Mouse (Mus musculus) cerebellum, adult 8-10 months (tissue): Measurements from ENCODE around the gene Fmn2.

Experiments used
- DNase-seq: peaks from one replicate; pipeline ENCODE4 v3.0.0; 2022

The Fmn2 gene

DNA sequence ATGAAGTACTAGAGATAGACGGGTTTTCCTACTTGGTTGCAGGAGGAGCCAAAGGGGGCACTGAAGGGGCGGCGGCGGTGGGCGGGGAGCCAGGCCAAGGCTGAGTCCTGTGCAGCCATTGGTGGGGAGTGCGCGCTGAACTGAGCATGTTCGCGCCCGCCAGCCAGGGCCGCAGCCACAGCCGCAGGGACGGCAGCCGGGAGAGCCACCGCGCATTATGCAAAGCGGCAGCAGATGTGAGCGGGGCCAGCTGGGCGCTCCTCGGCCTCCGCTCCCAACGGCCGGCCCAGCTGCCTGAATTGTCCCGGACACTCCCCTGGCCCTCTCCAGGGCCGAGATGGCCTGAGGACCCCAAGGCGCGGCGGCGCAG, at the start of gene Fmn2:
Fmn2 (plus strand) TSS at position 165 of the 370 bp plus-strand sequence.
- peak; percentile 77 for DNase-seq

DNA sequence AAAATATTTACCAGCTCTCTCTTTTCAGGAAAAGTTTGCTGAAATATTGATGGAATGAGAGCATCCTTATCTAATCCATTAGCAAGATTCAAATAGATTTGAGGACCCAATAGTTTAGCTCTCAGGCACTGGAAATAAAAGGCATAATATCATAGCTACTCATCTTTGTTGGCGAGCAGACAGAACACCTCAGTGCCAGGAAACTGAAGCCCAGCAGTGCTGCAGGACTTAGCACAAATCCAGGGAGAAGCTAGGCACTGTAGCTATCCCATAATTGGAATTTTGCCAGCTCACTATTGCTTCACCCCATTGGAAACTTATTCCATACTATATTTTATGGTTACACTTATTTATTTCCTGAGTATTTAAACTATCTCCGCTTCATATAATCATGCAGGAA, 46.5 kb upstream of the Fmn2 start:
- no peak for DNase-seq

DNA sequence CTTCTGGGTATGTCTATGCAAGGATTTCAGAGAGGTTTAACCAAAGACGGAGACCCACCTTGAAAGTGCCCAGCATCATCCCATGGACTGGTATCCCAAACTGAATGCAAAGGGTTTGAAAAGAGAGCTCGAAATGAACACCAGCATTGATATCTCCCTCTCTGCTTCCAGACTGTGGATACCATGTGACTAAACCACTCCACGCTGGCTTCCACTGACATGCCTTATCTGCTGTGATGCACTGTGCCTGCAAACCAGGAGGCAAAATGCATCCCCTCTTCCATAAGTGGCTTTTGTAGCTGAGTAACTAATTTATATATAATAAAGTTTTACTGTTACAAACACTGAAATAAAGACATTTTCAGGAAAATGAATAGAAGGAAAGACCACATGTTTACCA, 36.2 kb upstream of the Fmn2 start:
- DNase-seq: no peak

DNA sequence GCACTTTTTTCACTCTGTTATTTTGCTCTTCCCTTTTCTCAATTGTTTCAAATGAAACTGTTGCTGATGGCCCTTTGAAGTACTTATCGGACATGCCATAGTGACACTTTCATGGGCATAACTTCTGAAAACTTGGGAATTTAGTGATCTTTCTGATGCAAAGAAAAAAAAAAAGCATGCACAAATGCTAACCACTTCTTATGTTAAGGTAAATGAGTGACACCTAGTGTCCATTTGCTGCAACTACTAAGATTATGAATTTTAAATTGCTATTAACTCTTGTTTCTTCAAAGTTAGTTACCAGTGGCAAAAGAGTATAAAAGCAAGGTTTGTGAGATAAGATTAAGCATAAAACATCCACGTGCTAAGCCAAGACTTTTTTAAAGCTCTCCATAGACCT, 35.4 kb upstream of the Fmn2 start:
- DNase-seq: no peak

DNA sequence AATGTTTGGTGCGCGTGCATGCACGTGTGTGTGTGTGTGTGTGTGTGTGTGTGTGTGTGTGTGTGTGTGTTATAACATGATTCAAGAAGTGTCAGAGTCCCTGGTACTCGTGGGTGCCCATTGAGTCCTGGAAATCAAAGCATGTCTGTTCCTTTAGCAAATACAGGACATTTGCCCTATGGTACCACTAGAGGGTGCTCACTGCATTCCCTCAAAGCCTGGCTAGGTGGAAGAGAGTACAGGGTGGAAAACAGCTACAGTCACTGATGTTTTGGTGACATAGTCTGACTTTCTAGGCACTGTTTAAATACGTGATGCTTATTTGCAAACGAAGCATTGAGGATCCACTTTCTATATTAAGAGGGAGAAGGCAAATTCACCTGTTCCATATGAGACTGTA, 31.9 kb upstream of the Fmn2 start:
- DNase-seq: peak; percentile 34

DNA sequence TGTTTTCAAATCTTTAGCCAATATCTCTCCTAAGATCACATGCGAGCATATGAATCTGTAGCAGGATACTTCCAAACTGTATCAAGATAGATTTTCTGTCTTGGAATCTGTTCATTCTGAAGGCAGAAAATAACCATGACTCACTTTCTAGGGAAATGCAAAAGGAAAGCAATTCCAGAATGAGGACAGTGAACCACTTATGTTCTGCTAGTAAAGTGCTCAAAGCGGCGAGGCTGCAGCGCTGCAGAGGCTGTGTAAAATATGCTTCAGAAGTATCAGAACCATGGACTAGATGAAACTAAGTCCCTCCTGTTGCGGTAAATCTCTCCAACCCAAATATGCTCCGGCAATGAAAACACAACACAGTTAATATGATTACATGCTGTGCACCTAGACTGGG, 19.1 kb upstream of the Fmn2 start:
- DNase-seq: no peak

DNA sequence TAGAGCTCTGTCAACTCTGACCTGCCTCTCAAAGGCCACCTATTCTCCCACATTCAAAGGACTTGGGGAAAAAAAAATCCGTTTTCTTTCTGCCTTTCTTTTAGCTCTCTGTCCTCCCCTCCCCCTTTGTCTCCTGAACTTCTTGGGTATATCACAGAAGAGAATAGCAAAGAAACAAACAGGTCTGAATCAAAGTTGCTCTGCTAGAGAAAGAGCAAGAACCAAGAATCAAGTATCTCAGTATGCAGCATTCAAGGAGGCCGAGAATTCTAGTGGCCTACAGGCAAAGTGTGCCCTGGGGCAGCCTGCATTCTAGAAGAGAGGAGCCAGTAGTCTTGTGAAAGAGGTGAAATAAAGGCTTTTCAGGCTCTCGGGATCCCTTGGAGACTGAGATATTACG, 1.6 kb upstream of the Fmn2 start:
- DNase-seq: no peak

DNA sequence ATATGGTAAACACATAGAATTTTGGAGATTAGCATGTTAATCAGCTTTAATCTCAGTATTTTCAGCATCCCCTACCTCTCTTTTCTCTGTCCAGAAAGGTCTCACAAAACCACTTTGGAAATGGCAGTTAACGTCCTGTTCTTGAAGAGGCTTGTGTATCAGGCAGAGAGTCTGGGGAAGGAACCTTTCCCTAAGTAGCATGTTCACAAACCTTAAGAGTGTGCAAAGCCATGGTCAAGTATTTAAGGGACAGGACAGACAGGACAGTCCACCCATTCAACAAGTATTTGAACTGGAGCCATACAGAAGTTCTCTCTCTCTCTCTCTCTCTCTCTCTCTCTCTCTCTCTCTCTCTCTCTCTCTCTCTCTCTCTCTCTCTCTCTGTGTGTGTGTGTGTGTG, 614 bp upstream of the Fmn2 start:
- DNase-seq: no peak

DNA sequence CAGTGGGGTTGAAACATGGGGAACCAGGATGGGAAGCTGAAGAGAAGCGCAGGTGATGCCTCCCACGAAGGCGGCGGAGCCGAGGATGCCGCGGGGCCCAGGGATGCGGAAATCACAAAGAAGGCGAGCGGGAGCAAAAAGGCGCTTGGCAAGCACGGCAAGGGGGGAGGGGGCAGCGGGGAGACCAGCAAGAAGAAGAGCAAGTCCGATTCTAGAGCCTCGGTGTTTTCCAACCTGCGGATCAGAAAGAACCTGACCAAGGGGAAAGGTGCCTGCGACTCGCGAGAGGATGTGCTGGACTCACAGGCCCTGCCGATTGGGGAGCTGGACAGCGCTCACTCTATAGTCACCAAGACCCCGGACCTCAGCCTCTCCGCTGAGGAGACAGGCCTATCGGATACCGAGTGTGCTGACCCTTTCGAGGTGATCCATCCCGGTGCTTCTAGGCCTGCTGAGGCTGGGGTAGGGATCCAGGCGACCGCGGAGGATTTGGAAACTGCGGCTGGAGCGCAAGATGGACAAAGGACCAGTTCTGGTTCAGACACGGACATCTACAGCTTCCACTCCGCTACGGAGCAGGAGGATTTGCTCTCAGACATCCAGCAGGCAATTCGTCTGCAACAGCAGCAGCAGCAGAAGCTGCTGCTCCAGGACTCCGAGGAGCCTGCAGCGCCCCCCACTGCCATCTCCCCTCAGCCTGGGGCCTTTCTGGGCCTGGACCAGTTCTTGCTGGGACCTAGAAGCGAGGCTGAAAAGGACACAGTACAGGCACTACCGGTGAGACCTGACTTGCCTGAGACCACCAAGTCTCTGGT, 613 bp downstream of the Fmn2 start:
- DNase-seq: peak; percentile 55

DNA sequence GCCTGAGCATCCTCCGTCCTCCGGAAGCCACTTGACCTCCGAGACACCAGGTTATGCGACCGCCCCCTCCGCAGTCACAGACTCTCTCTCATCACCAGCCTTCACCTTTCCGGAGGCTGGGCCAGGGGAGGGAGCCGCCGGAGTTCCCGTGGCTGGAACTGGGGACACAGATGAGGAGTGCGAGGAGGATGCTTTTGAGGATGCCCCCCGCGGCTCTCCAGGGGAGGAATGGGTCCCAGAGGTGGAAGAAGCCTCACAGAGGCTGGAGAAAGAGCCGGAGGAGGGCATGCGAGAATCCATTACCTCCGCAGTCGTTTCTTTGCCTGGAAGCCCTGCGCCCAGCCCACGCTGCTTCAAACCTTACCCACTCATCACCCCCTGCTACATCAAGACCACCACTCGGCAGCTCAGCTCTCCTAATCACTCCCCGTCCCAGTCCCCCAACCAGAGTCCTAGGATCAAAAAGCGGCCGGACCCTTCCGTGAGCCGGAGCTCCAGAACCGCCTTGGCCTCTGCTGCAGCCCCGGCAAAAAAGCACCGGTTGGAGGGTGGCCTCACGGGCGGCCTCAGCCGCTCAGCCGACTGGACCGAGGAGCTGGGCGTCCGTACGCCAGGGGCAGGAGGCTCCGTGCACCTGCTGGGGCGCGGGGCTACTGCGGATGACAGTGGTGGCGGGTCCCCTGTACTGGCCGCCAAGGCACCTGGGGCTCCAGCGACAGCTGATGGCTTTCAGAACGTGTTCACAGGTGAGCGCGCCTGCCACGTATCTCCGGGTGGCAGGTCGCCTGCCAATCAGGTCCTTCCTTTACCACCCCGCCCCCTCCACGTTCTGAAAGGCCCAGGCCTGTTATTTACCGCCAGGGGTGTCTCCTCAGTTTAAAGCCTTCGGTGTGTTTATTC, 1.5 kb downstream of the Fmn2 start:
- peak; percentile 78 for DNase-seq

DNA sequence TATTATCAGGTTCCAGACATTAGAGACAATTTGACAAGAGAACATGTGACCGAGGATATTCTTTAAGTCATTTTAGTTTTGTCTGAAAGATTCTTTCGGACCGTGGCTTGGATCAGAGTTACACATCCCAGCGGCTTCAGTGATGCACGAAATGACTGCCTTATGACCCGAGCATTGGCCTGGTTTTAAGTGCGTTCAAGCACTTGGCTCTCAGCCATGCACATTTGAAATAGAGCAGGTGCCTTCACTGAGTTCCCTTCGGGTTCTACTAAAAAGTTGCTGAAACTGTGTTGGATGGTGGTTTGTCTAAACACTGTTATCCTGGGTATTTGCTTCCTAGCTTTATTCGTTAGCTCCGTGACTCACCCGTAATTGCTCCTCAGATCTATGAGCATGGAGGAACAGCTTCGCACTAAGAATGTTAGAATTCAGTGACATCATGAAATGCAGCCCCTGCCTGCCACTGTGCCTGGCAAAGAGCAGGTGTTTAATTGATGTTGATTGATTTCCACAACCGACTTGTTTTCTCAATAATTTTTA, 7.0 kb downstream of the Fmn2 start:
- no peak for DNase-seq

DNA sequence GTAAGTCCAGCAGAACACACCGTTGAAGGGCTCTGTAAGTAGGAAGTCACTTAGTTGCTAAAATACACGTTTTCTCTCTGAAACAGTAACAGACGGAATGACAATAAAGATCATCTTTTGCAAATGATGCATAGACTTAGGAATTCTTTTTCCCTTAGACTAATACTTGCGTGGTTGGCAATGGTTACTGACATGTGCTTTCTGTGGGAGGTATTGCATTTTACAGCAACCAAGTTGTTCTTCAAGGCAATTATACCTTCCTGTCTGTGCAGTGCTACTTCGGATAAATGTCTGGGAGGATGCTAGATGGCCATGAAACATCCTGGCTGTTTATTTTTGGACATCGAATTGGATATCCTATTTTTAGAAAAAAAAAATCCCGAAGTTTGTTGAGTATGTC, 11.8 kb downstream of the Fmn2 start:
- no peak for DNase-seq

DNA sequence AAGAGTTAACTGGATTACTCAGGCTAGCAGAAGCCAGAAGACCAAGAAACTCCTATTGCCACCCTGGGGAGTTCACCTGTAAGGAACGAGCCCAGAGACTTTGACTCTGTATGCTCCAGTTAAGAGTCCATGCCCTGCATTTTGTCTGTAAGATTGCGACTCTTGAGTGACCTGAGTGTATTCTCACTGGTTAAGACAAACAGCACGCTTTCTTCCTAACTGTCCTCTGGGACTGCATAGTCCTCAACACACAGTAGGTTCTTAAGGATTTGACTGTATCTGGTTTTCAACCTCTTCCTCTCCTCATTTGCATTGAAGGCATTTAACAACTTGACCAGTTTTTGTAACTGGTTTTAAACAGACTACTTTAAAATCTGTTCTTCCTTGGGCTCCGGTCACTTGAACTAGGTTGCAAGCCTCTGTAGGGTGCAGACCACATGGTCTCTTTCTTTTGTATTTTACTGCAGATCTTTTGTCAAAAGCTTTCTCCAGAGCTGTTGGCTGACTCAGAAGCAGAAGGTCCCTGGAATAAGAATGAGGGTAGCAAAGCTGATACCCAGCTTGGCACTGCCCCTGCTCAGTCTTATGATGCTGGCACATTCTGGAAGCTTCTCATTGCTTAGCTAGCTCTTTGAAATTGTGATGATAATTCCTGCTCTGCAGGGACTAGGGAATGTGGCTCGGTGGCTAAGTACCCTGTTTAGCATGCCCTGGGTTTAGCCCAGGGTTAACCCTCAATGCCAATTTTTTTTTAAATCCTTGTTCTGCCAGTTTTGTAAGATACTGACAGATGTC, 20.5 kb downstream of the Fmn2 start:
- DNase-seq: no peak

DNA sequence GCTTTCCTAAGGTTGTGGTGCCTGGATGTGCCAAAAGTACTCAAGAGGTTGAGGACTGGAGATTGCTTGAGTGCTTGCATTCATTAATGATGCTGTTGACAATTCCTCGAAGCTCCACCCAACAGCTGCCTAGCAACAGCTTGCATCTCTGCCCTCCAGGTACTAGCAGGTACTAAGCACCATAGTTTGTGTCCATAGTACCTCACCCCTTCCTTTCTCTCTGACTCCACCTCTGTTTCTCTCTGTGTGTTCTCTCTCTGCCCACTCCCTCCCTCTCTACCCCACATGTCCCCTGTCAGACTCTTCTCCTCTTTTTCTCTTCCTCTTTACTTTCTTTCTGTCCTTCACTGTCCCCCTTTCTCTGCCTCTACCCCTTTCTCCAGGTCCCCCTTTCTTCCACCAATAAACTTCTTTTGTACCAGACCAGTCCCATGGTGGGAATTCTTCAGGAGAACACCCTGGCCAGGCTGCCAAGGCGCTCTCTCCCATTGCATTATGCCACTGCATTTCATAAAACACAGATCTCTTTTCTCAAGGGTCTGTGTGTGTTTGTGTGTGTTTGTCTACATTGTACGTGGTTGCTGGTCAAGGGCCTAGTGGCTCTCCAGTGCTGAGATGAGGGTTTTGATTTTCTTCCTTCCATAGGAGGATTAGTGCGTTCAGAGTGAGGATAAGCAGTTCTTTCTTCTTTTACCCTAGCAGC, 21.3 kb downstream of the Fmn2 start:
- no peak for DNase-seq

DNA sequence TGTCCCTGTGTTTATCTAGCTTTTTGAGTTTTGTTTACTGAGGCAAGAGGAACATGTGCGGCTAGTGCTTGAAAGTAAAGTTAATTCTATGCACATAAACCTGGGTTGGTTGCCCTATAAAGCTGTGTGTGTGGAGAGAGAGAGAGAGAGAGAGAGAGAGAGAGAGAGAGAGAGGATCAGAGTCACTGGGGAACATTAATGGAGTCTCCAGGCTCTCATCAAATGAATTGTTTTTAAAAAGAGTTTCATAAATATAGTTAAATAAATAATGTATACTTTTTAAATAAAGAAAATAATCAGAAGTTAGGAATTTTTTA, 21.8 kb downstream of the Fmn2 start:
- no peak for DNase-seq

DNA sequence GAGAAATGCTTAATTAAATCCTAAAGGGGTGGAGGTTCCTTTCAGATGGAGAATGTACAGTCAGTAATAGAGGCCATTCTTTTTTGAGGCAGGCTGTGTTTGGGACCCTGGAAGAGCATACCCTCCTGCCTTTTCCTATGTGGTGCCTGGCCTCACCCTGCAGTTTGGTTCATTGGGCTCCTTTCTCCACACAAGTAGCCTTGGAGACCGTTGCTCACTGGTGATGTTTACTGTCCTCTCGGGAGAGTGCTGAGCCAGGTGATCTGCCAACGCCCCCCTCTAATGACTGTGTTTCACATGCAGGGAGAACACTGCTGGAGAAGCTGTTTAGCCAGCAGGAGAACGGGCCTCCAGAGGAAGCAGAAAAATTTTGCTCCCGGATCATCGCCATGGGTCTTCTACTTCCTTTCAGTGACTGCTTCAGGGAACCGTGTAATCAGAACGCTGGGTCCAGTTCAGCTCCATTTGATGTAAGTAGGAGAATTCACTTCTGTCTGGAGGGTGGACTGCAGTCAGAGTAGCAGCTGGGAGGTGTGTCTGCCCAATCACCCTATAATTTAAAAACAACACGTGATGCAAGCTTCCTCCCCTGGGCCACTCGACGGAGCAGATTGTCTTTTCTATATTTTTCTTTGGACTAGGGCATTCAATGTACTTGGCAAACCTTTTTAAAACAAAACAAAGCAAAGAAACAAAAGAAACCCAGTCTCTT, 35.3 kb downstream of the Fmn2 start:
- DNase-seq: no peak

DNA sequence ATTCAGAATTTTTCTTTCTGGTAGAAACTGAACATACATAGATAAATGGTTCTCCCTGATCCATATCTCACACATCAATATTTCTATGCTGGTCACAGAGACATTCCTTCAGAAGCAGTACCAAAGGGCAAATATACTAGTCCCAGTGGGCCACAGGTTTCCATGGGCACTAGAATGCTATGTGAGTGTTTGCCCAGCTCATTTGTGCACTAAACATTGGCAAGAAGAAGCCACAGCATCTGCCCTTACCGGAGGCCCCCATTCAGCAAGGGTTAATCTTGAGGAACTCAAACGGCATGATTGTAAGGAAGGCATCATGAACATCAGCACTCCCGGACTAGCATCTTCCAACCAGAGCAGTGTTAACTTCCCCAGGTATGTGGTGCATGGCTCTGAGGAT, 35.9 kb downstream of the Fmn2 start:
- no peak for DNase-seq

DNA sequence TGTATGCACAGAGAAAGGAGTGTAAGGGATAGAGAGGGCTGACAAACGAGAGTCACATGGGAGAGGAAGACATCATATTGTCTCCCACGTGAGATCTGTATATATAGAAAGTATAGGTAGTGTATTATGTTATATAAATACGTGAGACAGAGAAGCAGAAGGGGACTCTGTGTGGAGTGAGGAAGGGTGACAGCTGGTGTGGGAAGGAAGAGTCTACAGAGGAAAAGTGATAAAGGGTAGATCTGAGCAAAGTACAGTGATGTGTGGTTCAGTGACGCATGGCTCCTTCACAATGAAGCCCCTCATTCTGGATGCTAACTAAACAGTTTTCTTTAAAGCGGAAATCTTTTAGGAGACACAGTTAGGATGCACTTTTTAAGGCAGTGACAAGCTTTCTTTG, 46.7 kb downstream of the Fmn2 start:
- no peak for DNase-seq

DNA sequence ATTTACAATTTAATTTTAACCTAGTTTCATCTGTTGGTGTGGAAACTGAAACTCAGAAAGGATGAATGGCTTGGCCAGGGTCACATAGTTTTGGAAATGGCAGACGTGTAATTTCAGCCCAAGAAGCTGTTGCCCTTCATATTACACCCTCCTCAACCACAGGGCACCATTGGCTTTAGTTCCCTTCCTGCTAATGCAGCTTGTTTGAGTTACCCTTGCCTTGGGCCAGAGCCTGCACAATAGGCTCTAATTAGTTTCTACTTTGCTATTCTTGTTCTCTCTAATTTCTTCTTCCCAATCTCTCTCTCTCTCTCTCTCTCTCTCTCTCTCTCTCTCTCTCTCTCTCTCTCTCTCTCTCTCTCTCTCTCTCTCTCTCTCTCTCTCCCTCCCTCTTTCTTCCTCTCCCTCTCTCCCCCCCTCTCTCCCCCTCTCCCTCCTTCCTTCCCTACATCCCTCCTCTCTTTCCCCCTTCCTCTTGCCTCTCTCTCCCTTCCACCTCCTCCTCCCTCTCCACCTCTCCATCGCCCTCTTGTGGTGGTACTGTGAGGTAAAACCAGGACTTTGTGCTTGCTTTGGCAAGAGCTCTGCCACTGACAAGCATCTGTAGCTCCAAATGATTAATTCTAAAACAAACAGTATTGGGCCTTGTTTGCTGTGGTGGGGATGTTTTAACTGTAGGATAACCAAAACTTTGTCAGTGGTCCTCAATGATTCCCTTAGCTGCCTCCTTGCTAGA, 51.8 kb downstream of the Fmn2 start:
- DNase-seq: peak; percentile 57

DNA sequence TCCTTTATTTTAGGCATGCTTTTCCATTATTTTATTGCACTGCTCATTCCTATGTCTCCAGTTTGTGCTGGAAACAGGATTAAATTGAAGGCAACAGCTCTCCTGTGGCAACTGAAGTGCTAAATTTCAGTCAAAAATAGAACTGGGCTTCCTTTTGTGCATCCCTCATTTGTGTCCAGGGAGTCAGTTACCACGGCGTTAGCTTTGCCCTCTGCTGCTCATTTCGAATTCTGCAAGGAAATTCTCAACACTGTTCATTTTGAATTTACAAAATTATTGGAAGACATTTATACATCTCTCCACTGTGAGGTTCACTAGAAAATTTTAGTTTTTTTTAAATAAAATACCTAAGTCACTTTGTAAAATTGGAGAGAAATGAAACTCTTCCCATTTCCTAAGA, 53.8 kb downstream of the Fmn2 start:
- no peak for DNase-seq

DNA sequence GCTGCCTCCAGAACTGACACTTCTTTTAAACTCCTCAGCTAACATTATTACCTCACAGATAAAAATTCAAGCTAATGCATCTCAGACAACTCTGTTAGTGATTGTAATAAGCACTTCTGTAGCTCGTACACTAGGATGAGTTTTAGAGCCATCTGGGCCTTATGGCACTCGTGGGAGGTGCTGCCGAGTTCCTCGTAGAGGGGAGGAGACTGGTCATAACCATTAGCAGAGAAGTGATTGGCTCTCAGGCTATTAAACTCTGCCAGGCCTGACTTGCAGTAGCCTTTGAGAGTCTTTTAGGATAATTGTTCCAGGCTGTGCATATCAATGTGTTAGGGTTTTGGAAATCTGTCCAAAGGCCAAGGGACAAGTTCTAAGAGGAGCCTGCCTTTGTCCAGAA, 55.6 kb downstream of the Fmn2 start:
- no peak for DNase-seq
